Mouse (Mus musculus): ENCODE data around the gene Klhdc9. TPM values are rescaled to one million over a fixed set of nuclear protein-coding genes. Genes with fewer than 3 reads are reported as not detected.

The Klhdc9 gene
- total RNA-seq, 2 experiments from 2014 or later, result 5.3 to 5.7 TPM

Other genes with a start within 250 kb of the Klhdc9 start
- 1 to 10 TPM in 1 of 2 experiments, under 1 TPM in 1; 0.51 to 1.3 TPM for gene Cfap126, start 246.9 kb downstream of the Klhdc9 start, total RNA-seq (2021)
- 100 to 1,000 TPM; 746 to 845 TPM for gene Sdhc, start 210.2 kb downstream of the Klhdc9 start, total RNA-seq (2021)
- 10 to 100 TPM; 10.1 to 20.4 TPM for gene Mpz, start 210.1 kb downstream of the Klhdc9 start, total RNA-seq (2021)
- 10 to 100 TPM; 28.0 to 30.7 TPM for gene Pcp4l1, start 164.5 kb downstream of the Klhdc9 start, total RNA-seq (2021)
- gene Nr1i3, start 146.8 kb downstream of the Klhdc9 start, total RNA-seq (2021), result 10 to 100 TPM; 13.4 to 29.4 TPM
- 10 to 100 TPM; 46.9 to 58.1 TPM for gene Tomm40l, start 138.3 kb downstream of the Klhdc9 start, total RNA-seq (2021)
- 1,000 to 10,000 TPM; 1,052 to 2,650 TPM for gene Apoa2, start 135.7 kb downstream of the Klhdc9 start, total RNA-seq (2021)
- 10 to 100 TPM; 14.4 to 19.2 TPM for gene Fcer1g, start 126.4 kb downstream of the Klhdc9 start, total RNA-seq (2021)
- 1 to 10 TPM; 4.0 to 5.1 TPM for gene Adamts4, start 110.4 kb downstream of the Klhdc9 start, total RNA-seq (2021)
- gene Ndufs2, start 109.4 kb downstream of the Klhdc9 start, total RNA-seq (2021), result 1,000 to 10,000 TPM in 1 of 2 experiments, 100 to 1,000 TPM in 1; 996 to 1,019 TPM
- gene B4galt3, start 90.5 kb downstream of the Klhdc9 start, total RNA-seq (2021), result 10 to 100 TPM; 28.9 to 34.7 TPM
- gene Ppox, start 79.6 kb downstream of the Klhdc9 start, total RNA-seq (2021), result 10 to 100 TPM; 30.8 to 43.8 TPM
- 10 to 100 TPM; 31.8 to 40.2 TPM for gene Usp21, start 72.8 kb downstream of the Klhdc9 start, total RNA-seq (2021)
- 100 to 1,000 TPM; 145 to 153 TPM for gene Ufc1, start 65.8 kb downstream of the Klhdc9 start, total RNA-seq (2021)
- gene Dedd, start 31.7 kb downstream of the Klhdc9 start, total RNA-seq (2021), result 10 to 100 TPM; 33.7 to 35.2 TPM
- 10 to 100 TPM; 51.4 to 56.0 TPM for gene Nit1, start 15.2 kb downstream of the Klhdc9 start, total RNA-seq (2021)
- gene Pfdn2, start 15.1 kb downstream of the Klhdc9 start, total RNA-seq (2021), result 100 to 1,000 TPM; 107 to 114 TPM
- gene Nectin4, start 9.3 kb upstream of the Klhdc9 start, total RNA-seq (2021), result under 1 TPM; 0.12 to 0.21 TPM
- 1 to 10 TPM; 5.1 to 6.1 TPM for gene Arhgap30, start 28.2 kb upstream of the Klhdc9 start, total RNA-seq (2021)
- 10 to 100 TPM; 53.5 to 67.7 TPM for gene Usf1, start 50.5 kb upstream of the Klhdc9 start, total RNA-seq (2021)
- gene Tstd1, start 58.1 kb upstream of the Klhdc9 start, total RNA-seq (2021), result 10 to 100 TPM; 16.6 to 36.1 TPM
- 10 to 100 TPM; 64.9 to 66.2 TPM for gene F11r, start 76.7 kb upstream of the Klhdc9 start, total RNA-seq (2021)
- gene Alyref2, start 142.7 kb upstream of the Klhdc9 start, total RNA-seq (2021), result 1 to 10 TPM; 5.9 to 6.7 TPM
- not detected for gene Itln1, start 174.5 kb upstream of the Klhdc9 start, total RNA-seq (2021)
- gene Cd244a, start 198.4 kb upstream of the Klhdc9 start, total RNA-seq (2021), result 1 to 10 TPM in 1 of 2 experiments, under 1 TPM in 1; 0.82 to 1.1 TPM
- 1 to 10 TPM; 1.7 to 2.2 TPM for gene Ly9, start 246.6 kb upstream of the Klhdc9 start, total RNA-seq (2021)

Measured in adrenal gland, postnatal 10 days (tissue).